Mouse (Mus musculus) hindbrain, embryonic 11.5 days (tissue): ENCODE results near the gene Lrit2. TPM values are rescaled to one million over a fixed set of nuclear protein-coding genes. Genes with fewer than 3 reads are reported as not detected.

ENCODE experiments used
- ATAC-seq: fragments of 200-750 bp; cut with Nextera tagmentation; 2 replicates; pipeline ENCODE4 v1.8.0; 2017; ENCODE audit warnings: mild to moderate bottlenecking, moderate TSS enrichment, moderate library complexity; ENCODE audit not compliant: low FRiP score
- DNase-seq: peaks from one replicate; pipeline ENCODE4 v3.0.0-alpha.2; 2015; ENCODE audit warnings: low spot score
- H3K27ac ChIP-seq: fragments of 300-500 bp; sonication (generic); 2 replicates; pipeline ENCODE4 v1.5.1; 2014; ENCODE audit warnings: mild to moderate bottlenecking, low read depth, low read length
- H3K27me3 ChIP-seq: fragments of 300-500 bp; sonication (generic); 2 replicates; pipeline ENCODE4 v1.6.1; 2014; ENCODE audit warnings: mild to moderate bottlenecking, low read length, moderate library complexity, mixed read lengths; ENCODE audit not compliant: control insufficient read depth, insufficient read depth
- H3K36me3 ChIP-seq: fragments of 300-500 bp; sonication (generic); 2 replicates; pipeline ENCODE4 v1.6.1; 2014; ENCODE audit warnings: mild to moderate bottlenecking, low read length, moderate library complexity, mixed read lengths; ENCODE audit not compliant: control insufficient read depth, insufficient read depth
- H3K4me1 ChIP-seq: fragments of 300-500 bp; sonication (generic); replicated peaks from 2 replicates; pipeline ENCODE4 v1.6.1; 2014; ENCODE audit warnings: low read length, mixed read lengths; ENCODE audit not compliant: control insufficient read depth, insufficient read depth
- H3K4me2 ChIP-seq: fragments of 300-500 bp; sonication (generic); replicated peaks from 2 replicates; pipeline ENCODE4 v1.6.1; 2014; ENCODE audit warnings: mild to moderate bottlenecking, low read depth, low read length
- H3K4me3 ChIP-seq: fragments of 300-500 bp; sonication (generic); 2 replicates; pipeline ENCODE4 v1.5.1; 2014; ENCODE audit warnings: low read depth, low read length
- H3K9ac ChIP-seq: fragments of 300-500 bp; sonication (generic); 2 replicates; pipeline ENCODE4 v1.6.1; 2014; ENCODE audit warnings: low read depth, low read length
- H3K9me3 ChIP-seq: fragments of 300-500 bp; sonication (generic); 2 replicates; pipeline ENCODE4 v1.6.1; 2016; ENCODE audit warnings: low read length; ENCODE audit not compliant: control insufficient read depth
- WGBS: fragments of 180-500 bp; shearing (Covaris S2); extraction: QIAGEN DNeasy Blood & Tissue Kit; methylation state at CpG from one replicate; pipeline ENCODE4 v1.1.7; 2014; 5-methylcytosine and 5-hydroxymethylcytosine counted together
- polyA plus RNA-seq: library from polyadenylated mRNA; unstranded; fragments of >200 nt; fragmentation: Nextera tagmentation; extraction: Ambion mirVana; gene quantifications from 2 replicates; pipeline ENCODE4 v1.2.1, GENCODE M21; 2014

Gene Lrit2
- polyA plus RNA-seq, 1 experiment from 2014 or later, result not detected

DNA sequence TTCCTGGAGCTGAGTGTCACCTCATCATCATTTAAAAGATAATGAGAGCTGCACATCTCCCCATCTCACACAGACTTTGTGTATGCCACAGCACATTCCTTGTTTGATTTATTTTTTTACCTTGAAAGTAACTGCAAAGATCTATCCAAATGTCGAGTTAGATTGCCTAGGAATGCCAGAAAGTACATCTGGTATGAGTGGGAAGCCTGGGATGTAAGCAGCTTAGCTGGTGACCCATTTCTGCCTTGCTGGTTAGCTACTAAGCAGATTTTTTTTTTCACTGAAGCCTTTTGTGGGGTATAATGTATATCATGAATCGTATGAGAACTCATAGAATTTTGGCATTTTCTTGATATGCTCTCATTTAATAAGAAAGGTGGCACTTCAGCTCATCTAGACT, 1.1 kb upstream of the Lrit2 start:
- Histone ChIP-seq H3K27ac (no peak overlapping the region), H3K4me1 (no peaks in the 10 kb centered on the region), H3K9ac (no peak overlapping the region), H3K4me3 (no peak overlapping the region), H3K9me3 (no peaks in the 10 kb centered on the region), H3K4me2 (no peak overlapping the region), H3K36me3 (no peaks in the 10 kb centered on the region), H3K27me3 (no peaks in the 10 kb centered on the region)
- ATAC-seq, result no peak
- DNase-seq, result no peak
- WGBS, result 77% methylated on average over 2 of the region's 2 CpGs

DNA sequence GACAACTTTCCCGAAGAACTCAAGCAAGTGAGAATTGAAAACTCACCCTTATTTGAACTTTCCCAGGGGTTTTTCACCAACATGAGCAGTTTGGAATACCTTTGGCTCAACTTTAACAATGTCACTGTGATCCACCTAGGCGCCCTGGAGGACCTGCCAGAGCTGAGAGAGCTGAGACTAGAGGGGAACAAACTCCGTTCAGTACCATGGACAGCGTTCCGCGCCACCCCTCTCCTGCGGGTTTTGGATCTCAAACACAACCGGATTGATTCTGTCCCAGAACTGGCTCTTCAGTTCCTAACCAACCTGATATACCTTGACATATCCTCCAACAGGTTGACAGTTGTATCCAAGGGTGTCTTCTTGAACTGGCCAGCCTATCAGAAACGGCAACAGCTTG, 787 bp downstream of the Lrit2 start:
- no peak for ATAC-seq
- H3K27ac ChIP-seq, result no peak overlapping the region
- H3K4me3 ChIP-seq, result no peak overlapping the region
- no peaks in the 10 kb centered on the region for H3K9me3 ChIP-seq
- peak; percentile 65 for DNase-seq
- H3K4me2 ChIP-seq, result no peak overlapping the region
- 20% methylated on average over 9 of the region's 9 CpGs for WGBS
- H3K9ac ChIP-seq, result no peak overlapping the region
- H3K36me3 ChIP-seq, result no peaks in the 10 kb centered on the region
- no peaks in the 10 kb centered on the region for H3K4me1 ChIP-seq
- H3K27me3 ChIP-seq, result no peaks in the 10 kb centered on the region

DNA sequence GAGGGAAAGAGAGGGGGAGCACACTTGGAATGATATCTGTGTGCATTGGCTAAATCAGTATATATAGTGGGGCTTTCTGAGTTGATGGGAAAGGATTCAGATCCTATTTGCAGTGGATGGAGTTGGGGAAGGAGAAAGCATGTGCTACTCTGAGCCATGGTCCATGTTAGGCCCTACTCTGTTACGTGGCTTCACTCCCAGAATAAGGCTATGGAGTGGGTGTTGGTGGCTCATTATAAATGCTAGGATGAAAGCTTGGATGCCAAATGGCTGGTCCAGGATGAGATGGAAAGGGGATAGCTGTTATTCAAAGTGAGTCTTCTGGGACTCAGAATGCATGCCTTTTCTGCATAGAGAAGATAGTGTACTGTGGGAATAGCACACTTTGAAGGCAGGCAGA, 13.0 kb downstream of the Lrit2 start:
- Histone ChIP-seq H3K4me1 (no peaks in the 10 kb centered on the region), H3K9me3 (no peaks in the 10 kb centered on the region), H3K4me3 (no peak overlapping the region), H3K27ac (no peak overlapping the region), H3K36me3 (no peaks in the 10 kb centered on the region), H3K27me3 (no peaks in the 10 kb centered on the region), H3K4me2 (no peak overlapping the region), H3K9ac (no peak overlapping the region)
- ATAC-seq (no peak), DNase-seq (no peak)
- WGBS, result 78% methylated on average over 1 of the region's 1 CpGs

DNA sequence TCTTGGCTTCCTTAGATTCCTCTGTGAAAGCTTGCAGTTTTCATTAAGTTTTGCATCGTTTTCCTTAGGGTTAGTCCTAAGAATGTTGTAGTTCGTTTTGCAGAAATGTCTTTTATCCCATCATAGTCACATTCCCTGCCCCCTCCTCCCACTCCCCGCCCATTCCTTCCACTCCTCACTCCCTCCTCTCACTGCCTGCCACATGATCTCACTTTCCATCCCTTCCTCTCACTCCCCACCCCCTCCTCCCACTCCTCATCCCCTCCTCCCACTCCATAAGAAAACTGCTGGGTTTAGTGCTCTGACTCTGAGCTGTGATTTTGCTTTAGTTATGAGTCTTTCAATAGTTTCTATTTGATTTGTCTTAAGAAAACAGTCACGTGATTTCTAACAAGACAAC, 16.0 kb downstream of the Lrit2 start:
- 42% methylated on average over 4 of the region's 4 CpGs for WGBS
- ATAC-seq (0 out of 2 replicates have a peak, but pooled peaks have one; percentile 57), DNase-seq (no peak)
- H3K27me3 ChIP-seq, result no peaks in the 10 kb centered on the region
- no peak overlapping the region for H3K9ac ChIP-seq
- H3K4me1 ChIP-seq, result no peaks in the 10 kb centered on the region
- no peak overlapping the region for H3K4me3 ChIP-seq
- H3K4me2 ChIP-seq, result no peak overlapping the region
- no peaks in the 10 kb centered on the region for H3K9me3 ChIP-seq
- H3K36me3 ChIP-seq, result no peaks in the 10 kb centered on the region
- no peak overlapping the region for H3K27ac ChIP-seq

DNA sequence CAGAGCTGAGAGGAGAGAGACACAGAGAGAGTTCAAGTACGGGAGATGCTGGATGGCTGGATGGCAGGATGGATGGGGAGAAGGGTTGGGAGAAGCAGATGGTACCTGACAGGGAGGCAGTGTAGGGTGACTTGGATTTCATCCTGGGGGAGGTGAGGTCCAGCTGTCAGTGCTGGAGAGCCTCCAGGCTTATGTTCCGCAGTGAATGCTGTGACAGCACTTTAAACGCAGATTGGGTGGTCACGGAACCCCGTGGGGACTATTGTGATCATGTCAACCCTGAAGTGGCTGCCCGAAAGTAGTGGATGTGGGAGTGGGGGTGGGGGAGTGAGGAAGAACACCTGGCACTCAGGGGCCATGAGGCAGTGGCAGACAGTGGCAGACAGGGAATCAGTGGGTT, 26.7 kb downstream of the Lrit2 start:
- Histone ChIP-seq H3K9me3 (no peaks in the 10 kb centered on the region), H3K36me3 (no peaks in the 10 kb centered on the region), H3K4me2 (no peak overlapping the region), H3K4me3 (no peak overlapping the region), H3K27ac (no peak overlapping the region), H3K9ac (no peak overlapping the region), H3K4me1 (no peaks in the 10 kb centered on the region; the same call in 1 of the 2 replicates), H3K27me3 (peaks cover 2% of the 10 kb centered on the region; the same call in 1 of the 2 replicates)
- 67% methylated on average over 6 of the region's 6 CpGs for WGBS
- ATAC-seq, result no peak
- DNase-seq, result no peak

DNA sequence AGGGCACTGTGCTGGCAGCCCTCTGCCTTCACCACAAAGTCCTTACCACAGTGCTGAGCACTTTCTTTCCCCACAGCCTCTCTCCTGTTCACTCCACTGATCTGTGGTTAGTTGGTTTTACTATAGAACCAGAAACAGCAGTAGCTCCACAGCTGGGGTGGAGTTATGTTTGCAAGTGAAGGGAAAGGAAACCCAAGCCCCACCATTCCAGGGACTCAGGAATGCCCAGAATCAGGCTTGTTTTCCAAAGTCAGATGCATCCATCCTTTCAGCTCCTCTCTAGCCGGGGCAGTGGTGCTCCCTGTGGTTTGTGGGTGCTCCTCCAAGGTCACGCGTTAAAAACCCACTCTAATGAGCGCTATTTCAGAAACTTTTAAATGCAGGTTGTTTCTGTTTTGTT, 27.8 kb downstream of the Lrit2 start:
- Histone ChIP-seq H3K4me2 (no peak overlapping the region), H3K4me3 (no peak overlapping the region), H3K27ac (no peak overlapping the region), H3K4me1 (no peaks in the 10 kb centered on the region; the same call in 1 of the 2 replicates), H3K36me3 (no peaks in the 10 kb centered on the region), H3K9ac (no peak overlapping the region), H3K27me3 (peaks cover 2% of the 10 kb centered on the region; the same call in 1 of the 2 replicates), H3K9me3 (no peaks in the 10 kb centered on the region)
- no peak for DNase-seq
- 81% methylated on average over 4 of the region's 4 CpGs for WGBS
- ATAC-seq, result no peak

DNA sequence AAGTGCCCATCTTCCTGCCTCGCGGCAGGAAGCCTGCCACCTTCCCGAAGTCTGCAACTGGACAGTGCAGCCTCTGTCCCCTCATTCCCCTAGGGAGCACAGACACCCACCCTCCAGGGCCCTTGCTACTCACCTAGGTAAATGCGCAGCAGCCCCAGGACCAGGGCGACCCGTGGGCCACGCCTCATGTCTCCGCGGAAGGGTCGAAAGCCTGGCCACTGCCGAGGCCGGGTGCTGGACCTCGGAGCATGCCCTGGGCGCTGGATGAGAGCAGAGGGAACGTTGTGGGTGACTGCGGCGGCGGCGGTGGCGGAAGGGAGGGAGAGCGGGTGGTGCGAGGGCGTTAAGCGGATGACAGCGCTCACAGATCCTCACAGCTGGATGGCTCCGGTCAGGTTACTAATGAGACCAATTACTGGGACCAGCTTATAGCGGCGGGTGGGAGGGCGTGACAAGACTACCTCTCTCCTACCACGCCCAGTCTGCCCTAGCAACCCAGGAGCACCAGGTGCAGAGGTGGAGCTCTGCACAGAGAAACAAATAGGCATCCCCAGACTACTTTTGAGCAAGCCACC, 30.3 kb downstream of the Lrit2 start, which contains the start of gene Cdhr1:
Cdhr1 (minus strand) TSS at position 392 of the 575 bp plus-strand sequence.
- Histone ChIP-seq H3K27me3 (peaks cover 2% of the 10 kb centered on the region; the same call in 1 of the 2 replicates), H3K27ac (no peak within 1 kb of the TSS), H3K4me1 (no peaks in the 10 kb centered on the region; the same call in 1 of the 2 replicates), H3K36me3 (no peaks in the 10 kb centered on the region), H3K9me3 (no peaks in the 10 kb centered on the region), H3K9ac (peak within 1 kb of the TSS; percentile 47; the same call in 1 of the 2 replicates), H3K4me3 (peak within 1 kb of the TSS; percentile 35), H3K4me2 (peak within 1 kb of the TSS; percentile 78)
- 1% methylated on average over 27 of the region's 30 CpGs for WGBS
- ATAC-seq (peak; percentile 79), DNase-seq (peak; percentile 62)

DNA sequence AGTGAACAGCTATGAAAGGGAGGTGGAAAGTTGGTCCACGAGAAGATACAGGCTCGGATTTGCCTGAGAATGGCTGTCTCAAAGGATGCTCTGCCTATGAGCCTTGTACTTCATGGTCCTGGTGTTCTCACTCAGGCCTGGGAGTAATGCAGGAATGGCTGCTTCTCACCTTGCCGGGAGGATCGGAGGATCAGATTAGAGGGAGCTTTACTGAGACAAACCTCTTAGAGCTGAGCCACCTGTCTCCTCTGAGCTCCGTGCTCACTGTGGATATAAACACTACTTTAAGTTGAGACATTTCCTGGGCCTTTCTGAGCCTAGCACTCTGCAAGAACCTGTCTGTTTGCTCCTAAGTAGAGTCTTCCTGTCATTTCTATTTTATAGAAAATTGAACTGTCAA, 33.8 kb downstream of the Lrit2 start:
- Histone ChIP-seq H3K4me2 (no peak overlapping the region), H3K9ac (no peak overlapping the region), H3K4me1 (no peaks in the 10 kb centered on the region; the same call in 1 of the 2 replicates), H3K4me3 (no peak overlapping the region), H3K27ac (no peak overlapping the region), H3K36me3 (no peaks in the 10 kb centered on the region), H3K9me3 (no peaks in the 10 kb centered on the region), H3K27me3 (peaks cover 2% of the 10 kb centered on the region; the same call in 1 of the 2 replicates)
- 81% methylated on average over 5 of the region's 5 CpGs for WGBS
- ATAC-seq (no peak), DNase-seq (no peak)

DNA sequence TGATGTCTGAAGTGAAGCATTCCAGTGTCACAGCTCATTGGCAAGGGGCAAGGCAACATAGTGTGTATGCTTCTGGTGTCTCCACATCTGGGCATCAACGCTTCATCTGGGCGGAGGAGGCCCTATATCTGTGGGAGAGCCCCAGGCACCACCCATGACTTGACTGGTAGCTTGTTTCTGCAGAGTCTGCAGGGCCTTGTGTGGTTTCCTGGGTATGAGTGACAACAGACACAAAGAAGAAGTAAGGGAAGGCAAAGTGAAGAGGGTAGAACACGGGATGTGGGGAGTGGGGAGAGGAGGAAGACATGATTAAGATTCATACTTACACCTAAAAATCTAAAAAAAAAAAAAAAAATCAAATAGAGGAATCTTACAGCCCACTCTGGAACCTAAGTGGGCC, 34.8 kb downstream of the Lrit2 start:
- Histone ChIP-seq H3K4me2 (no peak overlapping the region), H3K9me3 (no peaks in the 10 kb centered on the region), H3K4me3 (no peak overlapping the region), H3K4me1 (no peaks in the 10 kb centered on the region; the same call in 1 of the 2 replicates), H3K27me3 (no peaks in the 10 kb centered on the region; the same call in 1 of the 2 replicates), H3K36me3 (no peaks in the 10 kb centered on the region), H3K27ac (no peak overlapping the region), H3K9ac (no peak overlapping the region)
- DNase-seq (no peak), ATAC-seq (no peak)
- WGBS, result 87% methylated on average over 3 of the region's 3 CpGs
